Mouse (Mus musculus) lung, embryonic 15.5 days (tissue): Measurements from ENCODE around the gene Klhdc10. TPM values are rescaled to one million over a fixed set of nuclear protein-coding genes. Genes with fewer than 3 reads are reported as not detected.

ENCODE experiments used
- ATAC-seq: fragments of 200-750 bp; cut with Nextera tagmentation; 2 replicates; pipeline ENCODE4 v1.8.0; 2017; ENCODE audit warnings: moderate number of reproducible peaks, borderline replicate concordance; ENCODE audit not compliant: low FRiP score, low TSS enrichment; ENCODE audit errors: extremely low read depth
- H3K27ac ChIP-seq: fragments of 300-500 bp; sonication (generic); 2 replicates; pipeline ENCODE4 v1.5.1; 2015; ENCODE audit warnings: moderate library complexity, mild to moderate bottlenecking, inconsistent platforms
- H3K27me3 ChIP-seq: fragments of 300-500 bp; sonication (generic); 2 replicates; pipeline ENCODE4 v1.6.1; 2015; ENCODE audit warnings: inconsistent platforms
- H3K36me3 ChIP-seq: fragments of 300-500 bp; sonication (generic); 2 replicates; pipeline ENCODE4 v1.6.1; 2015; ENCODE audit warnings: inconsistent platforms
- H3K4me1 ChIP-seq: fragments of 300-500 bp; sonication (generic); 2 replicates; pipeline ENCODE4 v1.6.1; 2015; ENCODE audit warnings: inconsistent platforms
- H3K4me2 ChIP-seq: fragments of 300-500 bp; sonication (generic); 2 replicates; pipeline ENCODE4 v1.6.1; 2015; ENCODE audit warnings: inconsistent platforms, mild to moderate bottlenecking, moderate library complexity
- H3K4me3 ChIP-seq: fragments of 300-500 bp; sonication (generic); 2 replicates; pipeline ENCODE4 v1.5.1; 2015; ENCODE audit warnings: mild to moderate bottlenecking, inconsistent platforms
- H3K9ac ChIP-seq: fragments of 300-500 bp; sonication (generic); 2 replicates; pipeline ENCODE4 v1.6.1; 2015; ENCODE audit warnings: inconsistent platforms
- H3K9me3 ChIP-seq: fragments of 300-500 bp; sonication (generic); 2 replicates; pipeline ENCODE4 v1.6.1; 2016; ENCODE audit warnings: inconsistent platforms
- WGBS: fragments of 180-500 bp; shearing (Covaris S2); methylation state at CpG from one replicate; pipeline ENCODE4 v1.1.7; 2015; 5-methylcytosine and 5-hydroxymethylcytosine counted together
- polyA plus RNA-seq: library from polyadenylated mRNA; unstranded; fragments of >200 nt; fragmentation: Nextera tagmentation; extraction: Ambion mirVana; gene quantifications from 2 replicates; pipeline ENCODE4 v1.2.1, GENCODE M21; 2015

Klhdc10 gene
- polyA plus RNA-seq, 1 experiment from 2014 or later = 23.2 TPM

DNA sequence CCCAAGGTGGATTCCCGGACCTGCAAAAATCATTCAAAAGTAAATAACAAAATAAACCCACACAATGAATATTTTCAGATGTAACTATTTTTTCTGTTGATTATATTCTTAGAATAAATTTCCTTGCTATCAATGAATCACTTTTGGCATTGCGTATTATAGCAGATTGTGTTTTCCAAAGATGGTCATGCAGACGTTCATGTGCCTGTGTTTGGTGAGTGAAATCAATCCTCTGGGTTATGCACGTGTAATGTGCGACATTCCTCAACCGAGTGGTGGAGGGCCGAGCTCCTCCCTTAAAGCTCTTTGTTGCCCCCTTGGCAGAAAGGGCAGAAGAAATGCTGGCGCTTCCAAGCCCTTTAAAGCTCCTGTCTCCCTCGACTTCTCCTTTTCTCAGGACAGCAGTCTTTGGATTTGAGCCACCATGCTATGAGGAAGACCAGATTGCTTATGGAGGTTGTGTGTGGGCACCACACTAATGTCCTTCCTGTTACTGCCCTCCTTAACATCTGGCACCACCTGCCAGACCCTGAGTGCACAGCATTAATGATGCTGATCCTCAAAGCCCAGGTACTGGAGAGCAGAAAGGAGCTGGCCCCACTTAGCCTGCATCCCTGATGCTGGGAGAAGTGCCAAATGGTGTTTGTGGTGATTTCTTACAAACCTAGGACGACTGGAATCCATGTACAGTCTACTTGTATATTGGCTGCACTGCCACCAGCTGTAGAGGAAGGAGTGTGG is 74.5 kb downstream of the Klhdc10 start:
- H3K9me3 ChIP-seq = no peaks in the 10 kb centered on the region
- ATAC-seq = no peak
- 42% methylated on average over 10 of the region's 10 CpGs for WGBS
- no peak overlapping the region for H3K4me3 ChIP-seq
- H3K9ac ChIP-seq = no peak overlapping the region
- H3K36me3 ChIP-seq = peaks cover 26% of the 10 kb centered on the region
- H3K4me2 ChIP-seq = no peak overlapping the region
- peaks cover 21% of the 10 kb centered on the region for H3K4me1 ChIP-seq
- peak overlapping the region; percentile 93 for H3K27ac ChIP-seq
- H3K27me3 ChIP-seq = no peaks in the 10 kb centered on the region

DNA sequence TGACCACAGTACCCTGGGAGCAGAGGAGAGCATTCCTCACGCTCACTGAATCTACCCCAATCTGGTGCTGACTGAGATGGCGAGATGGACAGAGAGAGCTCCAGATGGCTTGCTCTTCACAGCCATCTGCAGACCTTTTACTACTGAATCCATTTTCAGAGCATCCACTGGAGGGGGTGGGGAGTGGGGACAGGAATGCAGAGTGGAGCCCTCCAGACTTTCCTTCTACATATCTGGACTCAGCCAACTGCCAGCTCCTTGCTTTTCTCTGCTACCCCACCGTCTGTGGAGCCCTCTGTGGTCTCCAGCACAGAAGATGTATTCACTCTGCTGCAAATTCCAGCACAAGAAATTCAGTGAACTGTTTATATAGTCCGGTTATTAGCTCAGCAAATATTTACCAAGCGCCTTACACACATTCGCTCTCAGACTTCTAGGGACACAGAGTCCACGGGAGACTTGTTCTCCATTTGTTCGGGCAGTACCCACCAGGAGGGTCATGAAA is 75.6 kb downstream of the Klhdc10 start:
- no peak overlapping the region for H3K4me3 ChIP-seq
- no peak overlapping the region for H3K9ac ChIP-seq
- H3K4me2 ChIP-seq = no peak overlapping the region
- WGBS = 39% methylated on average over 8 of the region's 8 CpGs
- no peaks in the 10 kb centered on the region for H3K9me3 ChIP-seq
- peak; percentile 81 for ATAC-seq
- peak overlapping the region; percentile 93 for H3K27ac ChIP-seq
- H3K27me3 ChIP-seq = no peaks in the 10 kb centered on the region
- peaks cover 21% of the 10 kb centered on the region for H3K4me1 ChIP-seq
- peaks cover 36% of the 10 kb centered on the region for H3K36me3 ChIP-seq

DNA sequence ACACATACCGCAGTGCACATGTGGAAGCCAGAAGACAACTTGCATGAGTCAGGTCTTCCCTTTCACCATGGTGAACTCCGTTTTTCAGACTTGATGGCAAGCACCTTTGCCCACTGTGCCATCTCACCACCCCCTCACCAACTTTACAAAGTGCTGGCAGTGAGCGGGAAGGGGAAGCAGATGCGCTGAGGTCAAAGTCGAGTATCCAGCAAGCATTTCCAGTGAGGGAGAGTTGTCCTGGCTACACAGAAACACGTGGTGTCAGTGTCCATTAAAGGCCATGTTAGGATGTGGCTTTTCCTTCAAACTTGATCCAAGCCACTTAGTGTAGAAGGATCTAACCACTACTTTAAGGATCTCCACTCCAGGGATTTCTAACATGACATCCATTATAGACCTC is 76.1 kb downstream of the Klhdc10 start:
- H3K9ac ChIP-seq = no peak overlapping the region
- H3K9me3 ChIP-seq = no peaks in the 10 kb centered on the region
- H3K27me3 ChIP-seq = no peaks in the 10 kb centered on the region
- ATAC-seq = no peak
- 66% methylated on average over 6 of the region's 6 CpGs for WGBS
- peaks cover 21% of the 10 kb centered on the region for H3K4me1 ChIP-seq
- no peak overlapping the region for H3K4me3 ChIP-seq
- peak overlapping the region; percentile 93 for H3K27ac ChIP-seq
- H3K36me3 ChIP-seq = peaks cover 41% of the 10 kb centered on the region
- H3K4me2 ChIP-seq = no peak overlapping the region

DNA sequence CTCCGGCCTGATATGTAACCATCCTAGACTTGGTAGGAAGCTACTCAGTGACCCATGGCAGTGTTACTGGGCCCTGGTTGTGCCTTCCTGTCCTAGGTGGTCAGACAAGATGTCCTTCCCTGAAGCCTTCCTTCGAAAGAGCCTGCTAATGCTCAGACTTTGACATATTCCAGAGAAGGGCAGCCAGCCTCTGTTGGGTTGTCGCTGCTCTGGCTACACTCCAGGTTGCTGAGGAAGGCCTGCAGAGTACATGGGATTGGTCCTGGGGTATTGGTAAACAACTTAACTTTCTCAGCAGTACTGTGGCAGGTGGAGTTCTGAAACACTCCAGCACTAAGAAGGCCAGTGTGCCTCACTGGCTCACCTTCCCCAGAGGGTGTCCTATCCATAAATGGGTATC is 77.8 kb downstream of the Klhdc10 start:
- 88% methylated on average over 3 of the region's 3 CpGs for WGBS
- Histone ChIP-seq H3K4me3 (no peak overlapping the region), H3K4me2 (no peak overlapping the region), H3K27ac (no peak overlapping the region), H3K9me3 (no peaks in the 10 kb centered on the region), H3K4me1 (peaks cover 21% of the 10 kb centered on the region), H3K36me3 (peaks cover 55% of the 10 kb centered on the region), H3K27me3 (no peaks in the 10 kb centered on the region), H3K9ac (no peak overlapping the region)
- no peak for ATAC-seq

DNA sequence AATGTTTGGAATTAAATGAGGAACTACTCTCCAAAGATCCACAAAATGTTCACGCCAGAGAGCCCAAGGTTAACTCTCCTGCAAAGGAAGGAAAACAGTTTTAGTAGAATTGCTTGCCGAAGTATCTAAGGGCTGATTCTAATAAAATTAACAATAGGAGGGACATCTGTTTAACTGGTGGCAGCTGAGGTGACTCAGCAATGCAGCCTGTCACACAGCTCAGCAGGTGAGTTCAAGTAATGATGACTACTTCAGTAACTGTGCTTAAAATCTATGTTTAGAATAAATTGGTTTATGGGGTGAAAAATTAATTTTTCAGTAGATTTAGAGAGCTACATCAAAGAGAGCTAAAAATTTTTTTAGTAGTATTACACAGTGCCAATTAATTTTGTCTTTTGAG is 81.2 kb downstream of the Klhdc10 start:
- Histone ChIP-seq H3K27me3 (no peaks in the 10 kb centered on the region), H3K27ac (no peak overlapping the region), H3K4me3 (no peak overlapping the region), H3K4me1 (0 out of 2 replicates have a peak, but pooled peaks cover 3% of the 10 kb centered on the region), H3K4me2 (no peak overlapping the region), H3K36me3 (peaks cover 88% of the 10 kb centered on the region), H3K9me3 (no peaks in the 10 kb centered on the region), H3K9ac (no peak overlapping the region)
- ATAC-seq = no peak
- 88% methylated on average over 2 of the region's 2 CpGs for WGBS

DNA sequence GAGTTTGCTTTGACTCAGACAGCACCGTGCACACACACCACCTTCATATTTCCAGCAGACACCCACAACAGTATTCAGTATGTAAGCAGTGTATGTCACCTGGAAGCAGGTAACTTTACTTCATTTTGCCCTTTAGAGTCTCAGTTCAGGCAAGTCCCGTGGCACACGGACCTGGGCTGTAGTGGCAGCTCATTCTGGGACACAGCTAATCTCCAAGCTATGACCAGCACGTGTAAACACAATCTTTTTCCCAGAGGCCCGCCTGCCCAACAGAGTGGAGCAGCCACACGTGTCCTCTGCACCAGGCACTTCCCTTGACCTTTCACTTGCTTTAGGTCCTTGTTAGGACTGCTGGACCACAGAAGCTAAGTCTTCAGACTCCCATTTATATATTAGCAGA is 84.8 kb downstream of the Klhdc10 start:
- no peak for ATAC-seq
- Histone ChIP-seq H3K36me3 (peaks cover 85% of the 10 kb centered on the region), H3K4me1 (no peaks in the 10 kb centered on the region), H3K9ac (no peak overlapping the region), H3K4me2 (no peak overlapping the region), H3K27me3 (no peaks in the 10 kb centered on the region), H3K4me3 (no peak overlapping the region), H3K9me3 (no peaks in the 10 kb centered on the region), H3K27ac (no peak overlapping the region)
- 78% methylated on average over 6 of the region's 6 CpGs for WGBS

DNA sequence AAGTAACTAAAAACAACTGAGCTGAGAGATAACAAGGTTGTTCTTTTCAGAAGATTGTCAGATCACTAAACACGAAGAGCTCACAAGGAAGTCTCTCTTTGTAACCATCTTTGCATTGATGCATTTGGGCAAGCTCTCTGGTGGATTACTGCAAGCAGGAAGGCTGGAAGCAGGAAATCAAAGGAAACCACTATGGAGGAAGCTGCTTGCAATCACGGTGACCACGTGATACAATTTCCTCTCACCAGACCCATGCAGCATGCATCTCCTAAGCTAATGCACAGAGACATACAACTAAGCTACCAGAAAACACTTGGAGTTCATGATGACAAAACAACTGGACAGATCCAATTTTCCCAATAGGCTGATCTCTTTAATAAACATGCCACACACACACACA is 97.4 kb downstream of the Klhdc10 start:
- no peak for ATAC-seq
- Histone ChIP-seq H3K36me3 (peaks cover 56% of the 10 kb centered on the region), H3K9me3 (no peaks in the 10 kb centered on the region)

More for the DNA sequence above, 97.4 kb downstream of the Klhdc10 start:
- Histone ChIP-seq H3K27ac (no peak overlapping the region), H3K4me1 (no peaks in the 10 kb centered on the region), H3K9ac (no peak overlapping the region), H3K4me3 (no peak overlapping the region), H3K4me2 (no peak overlapping the region), H3K27me3 (no peaks in the 10 kb centered on the region)
- 78% methylated on average over 3 of the region's 3 CpGs for WGBS

Other genes starting within 250 kb of the Klhdc10 start
- 39.7 and 40.1 TPM in 2 replicates for gene Ube2h, start 97.3 kb upstream of the Klhdc10 start, polyA plus RNA-seq
- gene Zc3hc1, start 10.8 kb upstream of the Klhdc10 start, polyA plus RNA-seq = 62.7 and 65.2 TPM in 2 replicates
- gene Tmem209, start 107.9 kb downstream of the Klhdc10 start, polyA plus RNA-seq = 35.3 and 39.6 TPM in 2 replicates
- gene Ssmem1, start 108.0 kb downstream of the Klhdc10 start, polyA plus RNA-seq = 0.12 TPM in 1 of 2 replicates, not detected in the other
- gene Cpa2, start 139.7 kb downstream of the Klhdc10 start, polyA plus RNA-seq = 6.6 and 10.5 TPM in 2 replicates
- gene Cpa4, start 166.5 kb downstream of the Klhdc10 start, polyA plus RNA-seq = 0.13 and 0.15 TPM in 2 replicates
- gene Cpa5, start 209.1 kb downstream of the Klhdc10 start, polyA plus RNA-seq = 0.18 TPM in 1 of 2 replicates, not detected in the other
- gene Cpa1, start 237.3 kb downstream of the Klhdc10 start, polyA plus RNA-seq = 3.5 and 6.5 TPM in 2 replicates